Mouse (Mus musculus) urinary bladder, postnatal 10 days (tissue): ENCODE results near the gene Olfr69.
"Not testable (repeated sequence)": the region's sequence is repeated elsewhere in the genome, so short reads cannot be mapped to it uniquely, and the experiment has no call there.

ENCODE experiments used
- DNase-seq: peaks from one replicate; pipeline ENCODE4 v3.0.0; 2022; ENCODE audit warnings: low spot score

The Olfr69 gene

DNA sequence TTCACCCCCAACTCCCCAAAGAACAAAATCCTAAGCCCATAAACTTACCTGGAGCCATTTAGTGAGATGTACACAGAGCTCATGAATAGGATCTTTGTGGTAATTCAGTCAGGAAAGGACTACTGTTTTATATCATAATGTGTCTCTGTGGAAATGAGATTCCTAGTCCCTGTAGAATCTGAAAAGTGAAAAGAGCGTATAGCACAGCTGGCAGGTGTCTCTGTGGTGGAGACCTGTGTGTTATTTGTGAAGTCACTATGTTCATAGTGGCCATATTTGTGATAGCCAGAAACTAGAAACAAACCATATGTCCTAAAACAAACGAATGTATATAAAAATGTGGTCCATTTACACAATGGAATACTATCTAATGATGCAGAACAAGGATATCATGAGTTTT lies at the start of gene Olfr69:
Olfr69 (minus strand) TSS at position 101 of the 400 bp plus-strand sequence.
- DNase-seq = no peak

DNA sequence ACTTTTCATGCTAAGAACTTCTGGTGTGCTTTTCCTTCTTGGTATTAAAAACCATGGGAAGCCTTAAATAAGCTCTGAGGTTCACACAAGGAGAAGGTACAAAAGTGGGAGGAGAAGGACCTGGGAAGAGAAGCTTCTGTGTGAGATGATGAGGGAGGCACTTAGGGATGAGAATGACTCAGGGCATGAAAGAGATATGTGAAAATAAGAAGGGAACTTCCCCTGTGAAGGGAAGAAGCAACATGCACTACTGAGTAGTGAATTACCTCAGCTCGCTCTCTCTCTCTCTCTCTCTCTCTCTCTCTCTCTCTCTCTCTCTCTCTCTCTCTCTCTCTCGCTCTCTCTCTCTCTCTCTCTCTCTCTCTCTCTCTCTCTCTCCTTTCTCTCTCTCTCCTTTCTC lies 43.7 kb upstream of the Olfr69 start:
- DNase-seq = not testable (repeated sequence)

DNA sequence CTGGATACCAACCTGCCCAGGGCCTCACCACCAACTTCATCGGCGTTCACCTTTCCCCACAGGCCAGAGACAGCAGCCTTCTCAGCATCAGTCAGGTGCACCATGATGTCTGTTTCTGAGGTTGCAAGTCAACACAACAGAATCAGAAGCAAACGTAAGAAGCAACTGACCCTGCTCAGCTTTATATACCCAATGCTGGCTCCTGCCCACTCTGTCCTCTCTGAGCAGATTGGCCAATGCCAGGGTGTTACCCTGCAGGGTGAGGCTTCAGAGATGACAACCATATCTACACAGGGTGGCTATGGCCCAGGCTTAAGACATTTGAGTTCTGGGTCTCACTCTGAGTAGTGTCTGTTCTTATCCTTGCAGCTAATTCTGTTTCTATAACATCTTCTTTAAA lies 42.4 kb upstream of the Olfr69 start, which contains the start of gene Hbb-bt:
Hbb-bt (minus strand) TSS at position 231 of the 400 bp plus-strand sequence.
- DNase-seq = no peak

DNA sequence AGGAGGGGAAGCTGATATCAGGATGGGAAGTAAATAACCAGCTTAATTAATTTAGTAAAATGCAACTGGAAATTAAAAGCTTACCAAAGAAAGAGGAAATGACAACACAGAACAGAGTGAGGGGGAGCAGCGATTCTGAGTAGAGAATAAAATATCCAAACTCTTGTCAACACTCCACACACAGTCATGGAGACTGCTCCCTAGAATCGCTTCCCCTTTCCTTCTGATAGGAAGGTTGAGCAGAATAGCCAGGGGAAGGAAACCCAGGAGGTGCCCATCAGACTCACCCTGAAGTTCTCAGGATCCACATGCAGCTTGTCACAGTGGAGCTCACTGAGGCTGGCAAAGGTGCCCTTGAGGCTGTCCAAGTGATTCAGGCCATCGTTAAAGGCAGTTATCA lies 41.8 kb upstream of the Olfr69 start:
- DNase-seq = not testable (repeated sequence)

DNA sequence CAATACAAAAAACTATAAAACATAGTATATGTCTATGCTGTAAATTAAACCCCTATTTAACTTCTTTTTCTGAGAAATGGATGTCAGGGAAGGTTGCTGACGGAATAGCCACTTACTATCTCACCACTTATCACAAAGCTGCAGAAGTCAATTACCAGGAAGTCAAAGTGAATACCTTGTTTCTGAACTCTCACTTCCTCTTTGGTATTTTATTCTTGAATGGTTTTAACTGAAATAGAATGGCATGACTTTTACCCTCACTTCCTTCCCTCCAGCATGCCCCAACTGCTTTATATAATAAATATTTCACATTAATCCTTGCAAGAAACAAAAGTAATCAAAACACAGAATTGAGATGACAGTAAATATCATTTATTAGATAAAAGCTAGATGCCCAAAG lies 40.8 kb upstream of the Olfr69 start:
- no peak for DNase-seq

DNA sequence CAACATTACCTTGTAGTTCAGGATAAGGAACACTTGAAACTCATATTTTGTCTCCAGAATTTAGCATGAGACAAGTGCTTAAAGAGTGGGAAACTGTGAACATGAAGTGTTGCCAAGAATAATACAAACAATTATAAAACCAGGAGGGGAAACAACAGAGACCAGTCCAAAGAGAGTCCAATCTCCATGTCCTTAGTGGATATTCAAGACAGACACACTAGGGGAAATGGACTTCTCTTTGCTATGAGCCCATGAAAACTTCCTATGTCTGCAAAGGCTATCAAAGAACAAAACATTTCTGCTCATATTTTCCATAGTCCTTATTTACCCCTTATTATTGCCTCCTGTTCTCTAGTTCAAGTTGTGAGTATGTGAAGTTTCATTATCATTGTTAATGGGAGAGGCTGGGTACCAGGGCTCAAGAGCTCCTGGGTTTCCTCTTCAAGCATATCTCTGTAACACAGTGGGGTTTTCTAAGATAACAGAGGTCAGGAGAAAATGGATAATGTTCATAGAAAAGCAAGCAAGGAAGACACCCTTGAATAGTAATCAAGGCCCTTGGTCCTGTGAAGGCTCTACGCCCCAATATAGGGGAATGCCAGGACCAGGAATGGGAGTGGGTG lies 39.9 kb upstream of the Olfr69 start:
- no peak for DNase-seq

DNA sequence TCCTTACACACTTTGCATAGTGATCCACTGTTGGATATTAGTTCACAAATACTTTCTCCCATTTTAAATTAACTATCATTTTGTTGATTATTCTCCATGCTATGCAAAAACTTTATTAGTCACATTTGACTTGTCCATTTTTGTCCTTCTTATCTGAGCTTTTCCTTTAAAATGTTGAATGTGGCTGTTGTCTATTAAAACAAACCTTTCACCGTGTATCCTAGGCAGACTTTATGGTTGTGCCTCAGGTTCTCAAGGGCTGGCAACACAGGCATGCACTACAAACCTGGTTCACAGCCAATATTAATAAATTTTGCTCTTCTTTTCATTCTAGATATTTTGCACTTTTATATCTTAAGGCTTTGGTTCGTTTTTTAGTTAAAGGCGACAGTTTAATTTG lies 39.4 kb upstream of the Olfr69 start:
- no peak for DNase-seq

DNA sequence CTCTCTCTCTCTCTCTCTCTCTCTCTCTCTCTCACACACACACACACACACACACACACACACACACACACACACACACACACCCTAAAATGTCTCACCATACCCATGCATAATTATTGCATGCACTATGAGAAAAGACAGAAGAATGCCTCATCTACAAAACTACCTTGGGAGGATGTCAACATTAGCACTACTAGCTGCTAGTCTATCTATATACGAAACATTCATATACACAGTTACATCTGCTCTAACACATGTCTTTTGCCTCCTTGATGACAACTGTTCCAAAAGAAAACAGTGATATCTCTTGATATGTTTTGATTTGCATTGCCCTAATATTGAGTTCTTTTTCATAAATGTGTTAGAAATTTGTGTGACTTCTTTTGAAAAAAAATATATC lies 38.9 kb upstream of the Olfr69 start:
- DNase-seq = no peak

DNA sequence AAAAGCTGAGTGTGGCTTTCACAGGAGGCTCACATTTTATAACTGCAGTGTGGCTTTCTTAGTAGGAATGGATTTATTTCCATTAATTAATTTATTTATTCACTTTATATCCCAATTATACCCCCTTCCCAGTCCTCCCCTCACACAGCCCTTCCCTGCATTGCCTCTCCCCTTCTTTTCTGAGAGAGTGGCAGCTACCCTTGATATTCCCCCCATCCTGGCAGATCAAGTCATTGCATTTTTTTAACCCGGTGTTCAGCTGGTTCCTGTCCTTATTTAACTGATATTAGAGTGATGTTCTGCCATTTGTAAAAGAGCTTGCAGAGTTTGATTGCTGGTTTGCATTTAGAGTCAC lies 38.4 kb upstream of the Olfr69 start:
- no peak for DNase-seq

DNA sequence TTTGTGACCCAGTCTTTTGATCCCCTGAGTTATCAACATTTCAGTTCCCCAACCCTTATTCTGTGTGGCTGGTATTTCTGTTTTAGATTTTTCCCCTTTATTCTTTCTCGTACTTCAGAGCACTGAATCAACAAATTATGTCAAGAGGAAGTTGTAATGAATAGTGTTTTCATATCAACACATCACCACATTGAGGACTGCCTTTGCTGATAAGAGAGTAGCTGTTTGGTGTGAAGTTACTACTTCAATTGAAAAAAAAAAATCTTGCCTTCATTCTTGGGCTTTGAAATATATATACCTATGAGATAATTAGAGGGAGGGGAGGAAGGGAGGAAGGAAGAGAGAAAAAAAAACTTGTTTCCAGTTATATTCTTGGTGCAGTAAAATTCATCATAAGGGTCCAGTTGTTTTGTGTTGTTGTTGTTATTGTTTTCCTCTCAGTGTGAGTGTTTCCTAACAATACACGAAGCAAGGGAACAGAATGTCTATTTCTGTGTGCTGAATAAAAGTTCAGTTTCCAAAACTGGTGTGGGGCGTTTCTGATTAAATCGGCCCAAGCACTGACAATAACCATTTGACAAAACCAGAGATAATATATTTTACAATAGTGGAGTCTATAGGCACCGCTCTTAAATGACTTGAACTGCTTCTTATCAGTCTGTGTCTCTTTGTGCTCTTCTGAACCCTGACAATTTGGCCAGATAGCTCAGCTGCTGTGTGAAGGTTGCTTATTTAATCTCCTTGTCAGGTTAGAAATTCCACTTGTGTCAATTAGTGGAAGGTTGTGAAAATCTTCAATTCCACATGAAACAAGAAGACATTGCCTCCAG lies 37.8 kb upstream of the Olfr69 start:
- DNase-seq = no peak

DNA sequence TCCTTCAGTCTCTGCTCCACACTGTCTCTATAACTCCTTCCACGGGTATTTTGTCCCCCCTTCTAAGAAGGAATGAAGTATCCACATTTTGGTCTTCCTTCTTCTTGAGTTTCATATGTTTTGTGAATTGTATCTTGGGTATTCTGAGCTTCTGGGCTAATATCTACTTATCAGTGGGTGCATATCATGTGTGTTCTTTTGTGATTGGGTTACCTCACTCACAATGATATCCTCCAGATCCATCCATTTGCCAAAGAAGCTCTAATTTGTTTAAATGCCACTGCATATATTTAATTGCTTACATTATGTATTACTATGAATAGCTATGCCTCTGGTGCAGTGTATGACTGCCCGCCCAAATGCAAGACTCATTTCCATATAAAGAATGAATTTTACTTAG lies 36.7 kb upstream of the Olfr69 start:
- not testable (repeated sequence) for DNase-seq

DNA sequence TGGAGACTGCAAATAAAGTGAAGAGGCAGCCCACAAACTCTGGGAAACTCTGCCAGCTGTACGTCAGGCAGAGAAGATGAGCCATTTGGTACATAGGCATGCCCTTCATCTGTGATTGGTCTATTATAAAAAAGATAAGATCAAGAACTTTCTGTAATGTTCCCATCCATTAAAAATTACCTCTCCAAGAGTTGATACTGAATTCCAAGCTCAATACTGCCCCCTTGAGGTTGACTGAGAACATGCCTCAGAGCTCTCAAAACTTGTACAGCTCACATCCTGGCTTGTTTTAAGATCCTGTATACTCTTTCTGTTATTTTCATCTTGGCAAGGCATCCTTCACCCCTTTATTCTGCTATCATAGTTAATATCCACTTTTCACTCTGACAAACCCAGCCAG lies 35.5 kb upstream of the Olfr69 start:
- DNase-seq = no peak

DNA sequence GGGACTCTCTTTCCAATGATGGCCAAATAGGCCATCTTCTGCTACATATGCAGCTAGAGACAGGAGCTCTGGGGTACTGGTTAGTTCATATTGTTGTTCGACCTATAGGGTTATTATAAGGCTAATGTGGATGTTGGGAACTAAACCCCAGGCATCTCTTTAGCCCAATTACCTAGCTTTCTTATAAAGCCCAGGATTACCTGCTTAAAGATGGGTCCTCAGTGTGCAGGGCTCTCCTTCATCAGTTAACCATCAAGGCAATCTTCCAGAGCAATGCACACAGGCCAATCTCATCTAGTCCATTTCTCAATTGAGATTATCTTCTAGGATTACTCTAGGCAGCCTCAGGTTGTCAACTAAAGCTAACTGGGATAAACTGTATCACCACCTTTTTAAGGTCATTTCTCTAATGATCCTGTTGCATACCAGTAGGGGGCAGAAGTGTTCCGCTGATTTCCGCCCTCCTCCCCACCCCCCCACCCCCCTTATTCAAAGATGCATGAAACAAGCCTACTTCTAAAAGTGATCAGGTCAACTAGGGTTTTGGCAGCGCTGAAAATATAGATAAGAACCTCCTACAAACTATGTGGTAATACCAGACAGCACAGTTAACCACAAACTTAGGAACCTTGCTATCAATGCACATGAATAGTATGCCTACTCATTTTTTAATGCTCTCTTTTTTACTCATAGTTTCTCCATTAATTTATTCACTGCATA lies 21.4 kb upstream of the Olfr69 start:
- no peak for DNase-seq

DNA sequence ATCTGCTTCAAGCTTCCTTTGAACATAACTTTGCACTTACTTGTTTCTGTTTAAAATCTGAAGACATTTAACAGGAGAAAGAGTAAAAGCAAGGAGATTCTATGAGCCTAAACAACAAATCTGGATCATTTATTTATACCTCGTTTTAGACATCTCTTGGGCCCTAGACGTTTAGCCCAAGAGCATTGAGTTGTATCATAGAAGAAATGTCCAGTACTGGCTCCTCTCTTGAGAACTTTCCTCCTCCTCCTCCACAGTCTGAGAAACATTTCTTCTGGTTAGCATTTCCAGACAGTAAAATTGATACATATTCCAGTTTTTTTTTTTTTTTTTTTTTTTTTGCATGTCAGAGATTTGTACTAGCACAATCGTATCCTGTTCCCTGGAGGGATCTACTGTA lies 20.3 kb upstream of the Olfr69 start, which contains the start of gene Olfr67:
Olfr67 (minus strand) TSS at position 101 of the 400 bp plus-strand sequence.
- no peak for DNase-seq

DNA sequence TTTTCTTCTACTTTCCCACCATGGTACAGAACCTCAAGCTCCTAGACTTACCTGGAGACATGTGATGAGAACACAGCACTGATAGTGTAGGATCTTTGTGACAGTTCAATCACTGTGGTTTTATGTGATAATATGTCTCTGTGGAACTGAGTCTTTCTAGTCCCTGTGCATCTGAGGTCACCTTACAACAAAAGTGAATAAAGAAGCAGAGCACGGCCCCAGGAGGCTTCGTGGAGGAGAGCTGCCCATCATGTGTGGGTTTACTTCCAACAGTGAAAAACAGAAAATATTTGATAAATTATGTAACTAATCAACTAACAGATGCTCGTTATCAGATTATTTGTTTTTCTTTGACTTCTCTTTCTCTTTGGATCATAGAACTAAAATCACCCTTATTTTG lies 8.2 kb upstream of the Olfr69 start, which contains the start of gene Olfr68:
Olfr68 (minus strand) TSS at position 101 of the 400 bp plus-strand sequence.
- no peak for DNase-seq

DNA sequence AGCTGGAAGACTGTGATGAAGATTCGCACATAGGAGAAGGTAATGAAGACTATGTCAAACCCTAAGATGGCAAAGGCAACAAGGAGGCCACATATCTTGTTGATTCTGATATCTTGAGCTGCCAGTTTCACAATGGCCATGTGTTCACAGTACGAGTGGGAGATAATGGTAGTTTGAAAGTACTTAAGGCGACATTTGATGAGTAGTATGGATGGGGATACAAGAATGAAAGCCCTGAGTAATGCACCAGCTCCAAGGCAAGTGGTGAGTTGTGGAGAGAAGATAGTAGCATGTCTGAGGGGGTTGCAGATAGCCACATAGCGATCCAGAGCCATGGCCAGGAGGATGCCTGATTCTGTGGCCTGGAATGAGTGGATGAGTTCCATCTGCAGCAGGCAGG lies 6.3 kb upstream of the Olfr69 start:
- DNase-seq = not testable (repeated sequence)

DNA sequence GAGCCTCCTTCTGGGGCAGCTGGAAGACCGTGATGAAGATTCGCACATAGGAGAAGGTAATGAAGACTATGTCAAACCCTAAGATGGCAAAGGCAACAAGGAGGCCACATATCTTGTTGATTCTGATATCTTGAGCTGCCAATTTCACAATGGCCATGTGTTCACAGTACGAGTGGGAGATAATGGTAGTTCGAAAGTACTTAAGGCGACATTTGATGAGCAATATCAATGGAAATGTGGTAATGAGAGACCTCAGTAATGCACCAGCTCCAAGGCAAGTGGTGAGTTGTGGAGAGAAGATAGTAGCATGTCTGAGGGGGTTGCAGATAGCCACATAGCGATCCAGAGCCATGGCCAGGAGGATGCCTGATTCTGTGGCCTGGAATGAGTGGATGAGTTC lies 3.7 kb downstream of the Olfr69 start:
- DNase-seq = not testable (repeated sequence)

DNA sequence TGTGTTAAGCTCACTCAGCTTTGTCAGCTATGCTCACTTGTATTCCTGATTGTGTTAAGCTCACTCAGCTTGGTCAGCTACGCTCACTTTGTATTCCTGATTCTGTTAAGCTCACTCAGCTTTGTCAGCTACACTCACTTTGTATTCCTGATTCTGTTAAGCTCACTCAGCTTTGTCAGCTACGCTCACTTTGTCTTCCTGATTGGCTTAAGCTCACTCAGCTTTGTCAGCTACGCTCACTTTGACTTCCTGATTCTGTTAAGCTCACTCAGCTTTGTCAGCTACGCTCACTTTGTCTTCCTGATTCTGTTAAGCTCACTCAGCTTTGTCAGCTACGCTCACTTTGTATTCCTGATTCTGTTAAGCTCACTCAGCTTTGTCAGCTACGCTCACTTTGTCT lies 9.2 kb downstream of the Olfr69 start:
- DNase-seq = not testable (repeated sequence)

DNA sequence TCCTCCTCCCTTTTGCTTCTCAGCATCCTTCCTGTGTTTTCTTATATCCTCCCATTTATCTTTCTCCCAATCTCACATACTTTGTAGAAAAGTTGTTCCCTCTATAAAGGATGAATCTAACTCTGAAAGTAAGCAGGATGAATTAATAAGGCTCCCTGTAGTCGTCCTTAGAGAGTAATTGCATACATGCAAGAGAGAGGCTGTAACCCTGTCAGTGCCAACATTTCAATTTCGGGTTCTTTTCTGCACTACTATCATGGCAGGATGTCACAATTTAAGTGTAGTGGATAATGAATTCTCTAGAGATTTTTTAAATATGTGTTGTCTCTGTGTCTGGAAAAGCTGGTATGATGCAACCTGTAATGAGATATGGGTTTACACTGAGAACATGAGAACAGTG lies 14.2 kb downstream of the Olfr69 start, which contains the start of gene Olfr630:
Olfr630 (minus strand) TSS at position 101 of the 400 bp plus-strand sequence.
- no peak for DNase-seq

DNA sequence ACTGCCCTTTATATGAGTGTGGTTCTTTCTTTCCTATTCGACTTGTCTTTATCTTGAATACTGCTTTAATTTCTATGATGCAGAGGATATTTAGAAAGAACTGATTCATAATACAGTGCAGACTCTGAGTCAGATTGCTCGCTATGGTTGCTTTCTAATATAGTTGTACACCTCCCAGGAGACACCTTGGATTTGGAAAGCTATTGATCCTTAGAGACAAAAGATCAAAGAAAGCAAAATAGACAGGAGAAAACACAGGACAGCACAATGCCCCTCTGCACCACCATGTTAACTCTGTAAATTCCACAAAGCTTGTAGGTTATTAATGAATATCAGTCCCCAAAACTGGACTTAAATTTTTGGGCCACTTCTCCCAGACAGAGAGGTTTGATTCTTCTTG lies 26.6 kb downstream of the Olfr69 start, which contains the start of gene Olfr629:
Olfr629 (minus strand) TSS at position 101 of the 400 bp plus-strand sequence.
- no peak for DNase-seq

DNA sequence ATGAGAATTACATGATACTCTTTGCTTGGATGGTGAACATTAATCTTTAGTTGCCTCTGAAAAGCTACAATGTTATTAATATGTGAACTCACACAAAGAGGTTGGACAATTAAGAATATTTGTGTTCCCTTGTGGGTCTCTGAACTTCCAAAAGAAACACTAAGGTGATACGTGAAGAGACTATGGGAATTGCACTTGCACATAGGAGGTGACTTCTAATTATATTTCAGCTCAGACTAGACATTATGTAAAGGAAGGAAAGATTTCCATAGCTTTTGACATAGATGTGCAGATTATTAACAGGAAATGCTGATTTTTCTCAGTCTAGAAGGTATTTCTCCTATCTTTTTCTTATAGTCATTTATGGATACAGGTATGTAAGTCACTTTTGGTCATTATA lies 41.3 kb downstream of the Olfr69 start, which contains the start of gene Olfr628:
Olfr628 (plus strand) TSS at position 301 of the 400 bp plus-strand sequence.
- no peak for DNase-seq

DNA sequence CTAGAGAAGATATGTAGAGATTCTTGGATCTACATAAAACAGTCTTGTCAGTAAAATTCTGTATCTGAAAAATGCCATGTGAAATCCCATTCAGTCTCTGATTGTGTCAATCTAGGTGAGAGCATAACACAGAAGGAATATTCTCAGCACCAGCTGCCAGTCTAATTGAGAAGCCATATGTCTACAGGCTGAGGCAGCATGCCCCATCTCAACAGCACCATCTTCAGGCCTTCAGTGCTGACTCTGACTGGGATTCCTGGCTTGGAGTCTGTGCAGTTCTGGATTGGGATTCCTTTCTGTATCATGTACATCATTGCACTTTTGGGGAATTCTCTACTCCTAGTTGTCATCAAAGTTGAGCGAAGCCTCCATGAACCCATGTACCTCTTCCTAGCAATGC lies 55.0 kb downstream of the Olfr69 start:
- DNase-seq = not testable (repeated sequence)
